Mouse (Mus musculus): ENCODE results near the gene Tmem189. TPM values are rescaled to one million over a fixed set of nuclear protein-coding genes. Genes with fewer than 3 reads are reported as not detected.

Tmem189 gene
- polyA plus RNA-seq, 1 experiment = 71.5 TPM

DNA sequence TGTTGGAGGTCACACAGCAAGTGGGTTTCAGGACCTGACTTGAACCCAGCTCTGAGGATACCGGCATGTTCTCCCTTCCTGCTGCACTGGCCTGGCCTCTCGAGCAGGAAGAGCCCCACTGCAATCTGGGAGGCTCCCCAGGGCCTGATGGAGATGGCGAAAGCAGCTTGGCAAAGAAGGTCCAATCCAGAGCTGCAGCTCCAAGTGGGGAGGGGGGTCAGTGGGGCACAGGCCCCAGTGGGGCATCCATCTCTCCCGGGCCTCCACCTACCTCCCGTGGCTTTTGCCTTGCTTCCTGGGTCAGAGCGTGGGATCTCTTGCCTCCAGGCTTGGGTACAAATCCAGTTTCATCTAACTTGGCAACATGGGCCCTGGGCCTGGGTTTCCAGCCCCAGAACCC lies 12.5 kb upstream of the Tmem189 start:
- no peak for DNase-seq (ENCODE audit: extremely low spot score in 1 of 2, low spot score in 1 of 2)

DNA sequence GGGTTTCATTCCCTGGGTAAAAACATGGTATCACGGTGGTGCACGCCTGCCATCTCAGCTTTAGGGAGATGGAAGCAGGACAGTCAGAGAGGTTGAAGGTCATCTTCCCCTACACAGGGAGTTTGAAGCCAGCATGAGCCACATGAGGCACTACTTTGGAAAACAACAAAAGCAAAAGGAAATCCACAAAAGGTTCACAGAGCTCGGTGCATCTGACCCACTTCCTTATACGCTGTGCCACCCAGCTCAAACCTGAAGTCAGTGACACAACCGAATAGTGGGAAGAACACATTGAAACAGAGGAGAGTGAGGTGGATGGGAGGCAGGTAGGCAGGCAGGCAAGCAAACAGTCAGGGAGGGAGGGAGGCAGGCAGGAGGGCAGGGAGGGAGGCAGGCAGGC lies 11.8 kb upstream of the Tmem189 start:
- DNase-seq (ENCODE audit: extremely low spot score in 1 of 2, low spot score in 1 of 2) = no peak

- DNase-seq (ENCODE audit: extremely low spot score in 1 of 2, low spot score in 1 of 2) = no peak
Measured at GRCm38 (mm10) chr2:167700018-167700417, 10.4 kb upstream of the Tmem189 start.

DNA sequence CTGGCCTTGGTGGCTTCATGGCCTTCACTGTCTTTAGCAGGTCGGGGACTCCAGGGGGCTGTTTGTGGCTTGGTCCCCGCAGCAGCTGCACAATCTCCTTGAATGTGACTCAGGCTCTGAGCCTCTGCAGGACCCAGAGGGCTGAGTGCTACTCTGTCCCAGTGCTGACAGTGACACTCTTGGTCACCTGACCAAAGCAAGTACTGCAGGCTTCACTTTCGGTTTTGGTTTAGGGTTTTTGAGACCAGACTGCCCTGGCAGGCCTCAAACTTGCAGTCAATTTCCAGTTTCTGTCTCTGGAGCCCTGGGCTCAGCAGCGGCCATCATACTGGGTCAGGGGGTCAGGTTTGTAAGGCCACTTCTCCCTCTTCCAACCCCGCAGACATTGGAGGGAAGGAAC lies 8.3 kb upstream of the Tmem189 start:
- no peak for DNase-seq (ENCODE audit: extremely low spot score in 1 of 2, low spot score in 1 of 2)

DNA sequence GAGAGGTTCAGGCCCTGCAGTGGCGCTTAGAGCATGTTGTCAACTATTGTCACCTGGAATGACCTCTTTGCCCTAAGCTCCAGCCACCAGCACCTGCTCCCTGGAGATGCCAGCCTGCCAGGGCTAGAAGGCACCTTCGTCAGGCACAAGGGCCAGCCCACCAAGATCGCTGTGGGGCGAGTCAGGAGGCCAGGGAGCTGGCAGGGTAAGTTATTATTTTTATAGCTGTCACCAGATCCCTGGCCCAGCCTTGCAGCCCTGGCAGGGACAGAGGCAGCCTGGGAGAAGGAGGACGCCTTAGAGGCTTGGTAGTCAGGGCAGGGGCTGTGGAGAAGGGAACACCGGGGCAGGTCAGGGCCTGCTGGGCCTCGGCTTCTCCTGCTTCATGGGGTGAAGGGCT lies 6.5 kb upstream of the Tmem189 start:
- no peak for DNase-seq (ENCODE audit: extremely low spot score in 1 of 2, low spot score in 1 of 2)

DNA sequence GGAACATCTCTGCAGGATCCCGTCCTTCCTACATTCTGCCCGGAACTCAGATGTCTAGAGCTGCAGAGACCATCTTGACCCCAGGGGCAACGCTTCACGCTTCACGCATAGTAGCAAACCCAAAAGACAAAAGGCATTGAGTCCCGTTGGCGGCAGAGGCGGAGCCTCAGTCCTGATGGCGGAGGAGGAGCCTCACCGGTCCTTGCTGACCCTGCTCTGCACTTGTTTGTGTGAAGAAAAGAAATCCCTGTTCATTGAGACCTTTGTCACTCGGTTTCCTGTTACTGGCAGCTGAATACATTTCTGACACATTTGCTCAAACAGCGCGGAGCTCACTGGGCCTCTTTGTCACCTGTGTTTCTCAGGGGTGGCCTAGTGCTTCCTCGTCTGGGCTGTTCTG lies 5.9 kb upstream of the Tmem189 start:
- DNase-seq (ENCODE audit: extremely low spot score in 1 of 2, low spot score in 1 of 2) = no peak

DNA sequence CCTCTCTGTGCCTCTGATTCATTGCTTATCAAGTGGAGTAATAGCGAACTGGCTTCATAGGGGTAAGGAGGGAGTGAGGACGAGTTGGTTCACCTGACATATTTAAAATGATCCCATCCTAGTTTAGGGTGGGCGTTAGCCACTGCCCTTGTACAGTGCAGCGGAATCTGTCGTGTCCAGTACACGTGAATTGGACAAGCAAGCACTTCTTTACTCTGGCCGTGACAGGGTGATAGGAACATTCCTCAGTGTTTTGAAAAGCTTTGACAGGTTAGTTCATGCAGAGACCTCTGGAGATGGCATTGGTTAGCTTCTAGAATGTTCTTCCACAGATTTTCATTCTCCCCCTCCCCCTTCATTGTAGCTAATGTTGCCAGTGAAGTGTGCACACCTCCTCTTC lies 5.3 kb upstream of the Tmem189 start:
- DNase-seq (ENCODE audit: extremely low spot score in 1 of 2, low spot score in 1 of 2) = no peak

- no peak for DNase-seq (ENCODE audit: extremely low spot score in 1 of 2, low spot score in 1 of 2)
Measured at GRCm38 (mm10) chr2:167694244-167694643, 4.6 kb upstream of the Tmem189 start.

- DNase-seq (ENCODE audit: extremely low spot score in 1 of 2, low spot score in 1 of 2) = no peak
Measured at GRCm38 (mm10) chr2:167693540-167693939, 3.9 kb upstream of the Tmem189 start.

DNA sequence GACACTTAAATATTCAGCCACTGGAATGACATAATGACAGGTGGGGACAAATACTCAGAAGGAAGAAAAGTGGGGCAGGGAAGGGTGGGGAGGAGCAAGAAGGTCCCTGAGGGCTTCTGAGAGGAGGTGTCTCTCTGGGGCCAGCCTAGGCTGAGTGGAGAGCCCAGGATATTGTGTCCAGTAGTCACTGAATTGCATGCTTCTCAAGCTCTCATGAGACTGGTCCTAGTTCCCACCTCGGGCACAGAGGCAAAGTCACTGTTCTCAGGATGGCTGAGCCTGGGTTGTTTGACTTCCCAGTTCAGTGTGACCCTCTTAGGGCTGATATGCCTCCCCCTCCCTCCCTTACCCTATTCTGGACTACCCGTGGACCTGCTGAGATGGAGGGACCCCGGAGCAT lies 3.2 kb upstream of the Tmem189 start:
- no peak for DNase-seq (ENCODE audit: extremely low spot score in 1 of 2, low spot score in 1 of 2)

- peak in 1 of 2 experiments; percentile 62 for DNase-seq (ENCODE audit: extremely low spot score in 1 of 2, low spot score in 1 of 2)
Measured at GRCm38 (mm10) chr2:167691871-167692661, 2.4 kb upstream of the Tmem189 start.

- DNase-seq (ENCODE audit: extremely low spot score in 1 of 2, low spot score in 1 of 2) = no peak
Measured at GRCm38 (mm10) chr2:167691410-167691809, 1.8 kb upstream of the Tmem189 start.

DNA sequence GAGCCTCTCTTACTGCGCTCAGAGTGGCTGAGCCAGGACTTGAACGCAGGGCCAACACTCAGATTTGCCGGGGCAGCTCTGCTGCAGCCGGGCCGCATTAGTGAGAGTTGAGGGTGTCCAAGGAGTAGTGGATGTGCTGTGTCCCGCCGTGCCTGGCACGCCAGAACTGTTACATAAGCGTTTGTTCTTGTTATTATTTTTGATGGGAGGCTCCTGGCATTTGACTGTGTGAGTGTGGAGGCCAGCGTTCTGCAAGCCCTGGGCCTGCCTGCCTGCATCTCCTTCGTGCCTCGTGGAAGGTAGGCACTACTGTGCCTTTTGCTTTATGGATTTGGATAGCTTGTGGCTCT lies 1.3 kb upstream of the Tmem189 start:
- no peak for DNase-seq (ENCODE audit: extremely low spot score in 1 of 2, low spot score in 1 of 2)

DNA sequence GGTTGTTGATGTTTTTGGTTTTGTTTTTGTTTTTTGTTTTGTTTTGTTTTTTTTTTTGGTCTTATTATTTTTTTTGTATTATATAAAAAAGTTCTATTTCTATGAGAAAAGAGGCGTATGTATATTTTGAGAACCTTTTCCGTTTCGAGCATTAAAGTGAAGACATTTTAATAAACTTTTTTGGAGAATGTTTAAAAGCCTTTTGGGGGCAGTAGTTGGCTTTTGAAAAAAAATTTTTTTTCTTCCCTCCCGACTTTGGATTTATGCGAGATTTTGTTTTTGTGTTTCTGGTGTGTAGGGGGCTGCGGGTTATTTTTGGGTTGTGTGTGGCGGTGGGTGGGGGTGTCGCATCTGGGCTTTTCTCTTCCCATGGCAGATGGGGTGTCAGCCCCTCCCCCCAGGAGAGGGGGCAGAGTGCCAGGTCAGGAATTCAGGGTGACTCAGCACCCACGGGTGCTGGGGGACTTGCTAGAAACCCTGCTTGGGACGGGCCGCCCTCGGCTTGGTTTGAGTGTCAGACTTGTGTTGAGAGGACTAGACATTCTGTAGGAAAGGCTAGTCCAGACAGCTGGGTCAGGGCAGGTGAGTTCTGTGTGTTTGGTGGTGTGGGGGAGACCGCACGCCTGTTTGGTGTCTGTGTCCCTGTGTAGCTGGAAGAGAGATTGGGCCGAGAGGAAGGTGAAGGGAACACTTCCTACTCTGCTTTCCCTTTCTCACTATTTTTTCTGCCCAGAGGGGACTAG lies 768 bp upstream of the Tmem189 start:
- DNase-seq (ENCODE audit: extremely low spot score in 1 of 2, low spot score in 1 of 2) = peak in 1 of 2 experiments; percentile 66

- DNase-seq (ENCODE audit: extremely low spot score in 1 of 2, low spot score in 1 of 2) = peak in 1 of 2 experiments; percentile 67
Measured at GRCm38 (mm10) chr2:167688498-167689451, 847 bp downstream of the Tmem189 start, which contains the start of gene Cebpb. Gene Cebpb (plus strand): TSS chr2:167688915.

GRCm38 (mm10) chr2:167688126-167688497 lies 1.5 kb downstream of the Tmem189 start:
- no peak for DNase-seq (ENCODE audit: extremely low spot score in 1 of 2, low spot score in 1 of 2)

GRCm38 (mm10) chr2:167687651-167688101 lies 1.9 kb downstream of the Tmem189 start:
- DNase-seq (ENCODE audit: extremely low spot score in 1 of 2, low spot score in 1 of 2) = no peak

- no peak for DNase-seq (ENCODE audit: extremely low spot score in 1 of 2, low spot score in 1 of 2)
Measured at GRCm38 (mm10) chr2:167687250-167687586, 2.4 kb downstream of the Tmem189 start.

DNA sequence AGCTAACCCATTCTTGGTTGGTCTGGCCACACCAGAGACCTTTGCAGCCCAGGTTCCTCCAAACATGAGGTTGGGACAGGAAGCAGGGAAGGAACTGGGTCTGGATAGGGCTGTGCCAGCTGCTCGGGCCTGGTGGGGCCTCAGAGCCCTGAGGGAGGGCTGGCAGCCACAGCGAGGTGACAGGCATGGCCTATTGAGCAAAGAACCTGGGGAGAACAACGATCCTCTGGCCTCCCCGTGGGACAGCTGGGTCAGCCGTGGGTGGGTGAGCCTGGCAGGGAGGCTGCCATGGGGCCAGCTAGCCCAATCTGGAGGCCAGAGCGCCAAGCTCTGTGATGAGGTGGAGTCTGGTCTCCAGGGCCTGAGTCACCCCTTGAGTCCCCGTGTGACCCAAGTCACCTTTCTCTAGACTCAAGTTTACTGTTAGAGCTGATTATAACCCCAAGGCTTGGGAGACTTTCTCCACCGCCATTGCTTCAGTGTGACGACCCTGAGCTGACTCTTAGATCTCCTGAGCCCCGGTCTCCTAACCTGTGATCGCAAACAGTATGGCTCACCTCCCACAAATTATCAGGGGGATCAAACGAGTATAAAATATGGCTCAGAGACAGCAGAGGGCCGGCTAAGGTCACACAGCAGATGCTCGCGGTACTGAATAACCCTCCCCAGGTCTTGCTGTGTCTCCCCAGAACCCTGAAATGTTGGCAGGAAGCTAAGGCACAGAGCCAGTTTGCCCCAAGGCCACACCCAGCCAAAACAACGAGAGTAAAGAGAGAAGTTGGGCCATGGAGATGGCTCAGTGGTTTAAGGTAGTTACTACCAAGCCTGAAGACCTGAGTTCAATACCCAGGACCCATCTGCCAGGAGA lies 3.0 kb downstream of the Tmem189 start:
- DNase-seq (ENCODE audit: extremely low spot score in 1 of 2, low spot score in 1 of 2) = no peak

DNA sequence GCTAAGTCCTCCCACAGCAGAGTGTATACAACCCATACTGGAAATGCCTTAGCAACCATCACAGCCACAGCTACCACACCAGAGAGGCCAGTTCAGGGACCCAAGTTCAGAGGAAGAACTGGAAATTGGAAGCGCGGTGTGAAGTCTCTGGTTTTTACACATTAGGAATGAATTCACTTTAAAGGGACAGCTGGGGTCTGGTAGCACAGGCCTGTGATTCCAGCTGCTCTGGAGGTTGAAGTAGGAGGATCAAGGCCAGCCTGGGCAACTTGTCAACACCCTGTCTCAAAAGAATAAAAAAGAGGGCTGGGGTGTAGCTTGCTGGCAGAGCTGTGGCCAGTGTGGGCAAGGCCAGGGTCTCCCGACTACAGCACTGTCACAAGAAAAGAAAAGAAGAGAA lies 3.8 kb downstream of the Tmem189 start:
- DNase-seq (ENCODE audit: extremely low spot score in 1 of 2, low spot score in 1 of 2) = no peak
